Mouse (Mus musculus) spleen, postnatal 36 days (tissue): ENCODE data around the gene Mcu.

ENCODE experiments used
- DNase-seq, 2 experiments: peaks; one replicate each; pipeline ENCODE4 v3.0.0; 2022; ENCODE audit warnings: low spot score in 2 of 2, mixed read lengths in 1 of 2

Mcu gene

GRCm38 (mm10) chr10:59613276-59613675, 3.2 kb downstream of the Mcu start:
- no peak for DNase-seq

GRCm38 (mm10) chr10:59604879-59605464, 11.5 kb downstream of the Mcu start:
- DNase-seq = no peak

GRCm38 (mm10) chr10:59603843-59604242, 12.6 kb downstream of the Mcu start:
- no peak for DNase-seq

GRCm38 (mm10) chr10:59602891-59603290, 13.6 kb downstream of the Mcu start:
- DNase-seq = no peak

GRCm38 (mm10) chr10:59602043-59602442, 14.4 kb downstream of the Mcu start:
- no peak for DNase-seq

- DNase-seq = no peak
These were observed 16.0 kb downstream of the Mcu start for GRCm38 (mm10) chr10:59600516-59600915.

GRCm38 (mm10) chr10:59593826-59594570, 22.5 kb downstream of the Mcu start:
- DNase-seq = peak in 1 of 2 experiments; percentile 31

GRCm38 (mm10) chr10:59590606-59591005, 25.9 kb downstream of the Mcu start:
- DNase-seq = no peak

GRCm38 (mm10) chr10:59589856-59590255, 26.6 kb downstream of the Mcu start:
- no peak for DNase-seq

- peak; percentile 53 to 65 for DNase-seq
These were observed 27.1 kb downstream of the Mcu start for GRCm38 (mm10) chr10:59589420-59589819.

- DNase-seq = no peak
These were observed 28.4 kb downstream of the Mcu start for GRCm38 (mm10) chr10:59588135-59588534.

- no peak for DNase-seq
These were observed 29.7 kb downstream of the Mcu start for GRCm38 (mm10) chr10:59586821-59587220.

GRCm38 (mm10) chr10:59585621-59586020, 30.9 kb downstream of the Mcu start:
- DNase-seq = no peak

GRCm38 (mm10) chr10:59581826-59582543, 34.5 kb downstream of the Mcu start:
- no peak for DNase-seq

GRCm38 (mm10) chr10:59580593-59581149, 35.8 kb downstream of the Mcu start:
- no peak for DNase-seq

- DNase-seq = no peak
These were observed 36.8 kb downstream of the Mcu start for GRCm38 (mm10) chr10:59579645-59580044.

- DNase-seq = no peak
These were observed 38.4 kb downstream of the Mcu start for GRCm38 (mm10) chr10:59577871-59578801.

- DNase-seq = no peak
These were observed 40.2 kb downstream of the Mcu start for GRCm38 (mm10) chr10:59576305-59576704.

GRCm38 (mm10) chr10:59571964-59572363, 44.5 kb downstream of the Mcu start:
- no peak for DNase-seq

- no peak for DNase-seq
These were observed 45.2 kb downstream of the Mcu start for GRCm38 (mm10) chr10:59571273-59571672.

- no peak for DNase-seq
These were observed 45.7 kb downstream of the Mcu start for GRCm38 (mm10) chr10:59570780-59571179.
